Mouse (Mus musculus): ENCODE measurements around the gene Olfr1392. TPM values are rescaled to one million over a fixed set of nuclear protein-coding genes. Genes with fewer than 3 reads are reported as not detected.

The Olfr1392 gene
- polyA plus RNA-seq, 1 experiment, result 2.2 TPM

GRCm38 (mm10) chr11:49264081-49264480 is 21.0 kb upstream of the Olfr1392 start:
- H3K27me3 ChIP-seq (ENCODE audit: control insufficient read depth, insufficient read depth, low read length), result no peaks in the 10 kb centered on the region
- peaks cover 13% of the 10 kb centered on the region for H3K4me1 ChIP-seq (ENCODE audit: control insufficient read depth, insufficient read depth, low read length)
- H3K36me3 ChIP-seq (ENCODE audit: control insufficient read depth, insufficient read depth, low read length), result no peaks in the 10 kb centered on the region
- no peak overlapping the region for H3K27ac ChIP-seq (ENCODE audit: control insufficient read depth, insufficient read depth, low read depth, low read length)
- peak overlapping the region; percentile 64 for H3K4me3 ChIP-seq (ENCODE audit: control insufficient read depth, low read depth, low read length)
- TF ChIP-seq POLR2A (IDR thresholded peaks at IDR 0.05; ENCODE audit: control insufficient read depth, low read depth, low read length) (no peak), CTCF (IDR thresholded peaks at IDR 0.05; ENCODE audit: control insufficient read depth, insufficient read depth, insufficient replicate concordance, low read depth, low read length) (no peak)

GRCm38 (mm10) chr11:49264622-49265021 is 20.5 kb upstream of the Olfr1392 start:
- H3K4me1 ChIP-seq (ENCODE audit: control insufficient read depth, insufficient read depth, low read length), result peaks cover 13% of the 10 kb centered on the region
- peak overlapping the region; percentile 64 for H3K4me3 ChIP-seq (ENCODE audit: control insufficient read depth, low read depth, low read length)
- TF ChIP-seq CTCF (IDR thresholded peaks at IDR 0.05; ENCODE audit: control insufficient read depth, insufficient read depth, insufficient replicate concordance, low read depth, low read length), result no peak
- no peaks in the 10 kb centered on the region for H3K27me3 ChIP-seq (ENCODE audit: control insufficient read depth, insufficient read depth, low read length)
- H3K36me3 ChIP-seq (ENCODE audit: control insufficient read depth, insufficient read depth, low read length), result no peaks in the 10 kb centered on the region
- peak overlapping the region; percentile 34; the same call in 1 of the 2 replicates for H3K27ac ChIP-seq (ENCODE audit: control insufficient read depth, insufficient read depth, low read depth, low read length)

DNA sequence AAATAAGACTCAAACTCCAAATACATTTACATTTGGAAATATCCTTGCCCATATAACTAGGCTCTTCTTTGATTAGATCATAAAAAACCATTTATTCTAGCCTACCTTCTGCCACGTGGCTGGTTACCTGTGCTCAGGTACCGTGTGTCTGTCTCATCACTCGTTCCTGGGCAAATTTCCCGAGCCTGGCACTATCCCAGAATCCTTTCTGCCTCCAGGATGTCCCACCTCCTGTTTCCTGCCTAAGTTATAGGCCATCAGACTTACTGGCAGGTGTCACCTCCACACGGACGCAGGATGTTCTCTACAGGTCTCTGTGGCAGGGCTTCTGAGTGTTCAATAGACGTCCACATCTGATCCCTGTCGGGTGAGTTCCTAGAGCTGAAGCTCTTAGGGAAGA is 20.0 kb upstream of the Olfr1392 start:
- Histone ChIP-seq H3K4me3 (ENCODE audit: control insufficient read depth, low read depth, low read length) (peak overlapping the region; percentile 64), H3K27ac (ENCODE audit: control insufficient read depth, insufficient read depth, low read depth, low read length) (no peak overlapping the region), H3K27me3 (ENCODE audit: control insufficient read depth, insufficient read depth, low read length) (no peaks in the 10 kb centered on the region), H3K36me3 (ENCODE audit: control insufficient read depth, insufficient read depth, low read length) (no peaks in the 10 kb centered on the region), H3K4me1 (ENCODE audit: control insufficient read depth, insufficient read depth, low read length) (peaks cover 13% of the 10 kb centered on the region)
- TF ChIP-seq POLR2A (IDR thresholded peaks at IDR 0.05; ENCODE audit: control insufficient read depth, low read depth, low read length), result no peak
- no peak for TF ChIP-seq CTCF (IDR thresholded peaks at IDR 0.05; ENCODE audit: control insufficient read depth, insufficient read depth, insufficient replicate concordance, low read depth, low read length)

DNA sequence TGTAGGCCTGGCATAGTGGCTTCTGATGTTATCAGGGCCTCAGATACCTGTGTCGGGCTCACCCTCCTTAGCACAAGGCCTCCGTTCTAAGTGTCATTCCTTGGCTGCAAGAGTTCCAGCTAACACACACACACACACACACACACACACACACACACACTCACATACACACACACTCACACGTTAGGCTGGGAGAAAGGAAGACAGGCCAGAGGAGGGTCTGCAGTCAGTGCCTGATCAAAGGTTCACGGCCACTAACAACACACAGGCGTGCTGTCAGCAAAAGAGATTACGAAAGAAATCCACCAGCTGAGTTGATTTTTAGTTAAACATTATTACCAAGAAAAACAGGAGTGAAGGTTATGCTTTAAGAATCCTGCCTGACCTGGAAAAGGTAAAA is 18.4 kb upstream of the Olfr1392 start:
- no peaks in the 10 kb centered on the region for H3K36me3 ChIP-seq (ENCODE audit: control insufficient read depth, insufficient read depth, low read length)
- no peak overlapping the region for H3K4me3 ChIP-seq (ENCODE audit: control insufficient read depth, low read depth, low read length)
- TF ChIP-seq CTCF (IDR thresholded peaks at IDR 0.05; ENCODE audit: control insufficient read depth, insufficient read depth, insufficient replicate concordance, low read depth, low read length) (no peak), POLR2A (IDR thresholded peaks at IDR 0.05; ENCODE audit: control insufficient read depth, low read depth, low read length) (no peak)
- H3K27me3 ChIP-seq (ENCODE audit: control insufficient read depth, insufficient read depth, low read length), result no peaks in the 10 kb centered on the region
- H3K4me1 ChIP-seq (ENCODE audit: control insufficient read depth, insufficient read depth, low read length), result peaks cover 13% of the 10 kb centered on the region
- H3K27ac ChIP-seq (ENCODE audit: control insufficient read depth, insufficient read depth, low read depth, low read length), result no peak overlapping the region

DNA sequence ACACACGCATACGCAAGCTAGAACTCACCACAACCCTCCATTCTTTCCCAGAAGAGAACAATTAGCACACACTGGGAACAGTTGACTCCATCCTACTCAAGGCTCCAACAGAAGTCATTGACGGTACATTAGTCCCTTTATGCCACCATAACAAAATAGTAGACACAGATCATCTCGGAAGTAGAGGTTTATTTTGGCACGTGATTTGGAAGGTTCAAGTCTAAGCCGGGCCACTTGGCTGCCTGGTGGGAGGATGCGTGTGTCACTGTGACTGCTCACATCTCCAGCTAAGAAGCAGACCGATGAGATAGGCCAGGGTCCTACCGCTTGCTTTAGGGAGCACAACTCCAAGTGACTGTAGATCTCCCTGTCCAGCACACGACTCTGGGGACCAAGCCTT is 17.8 kb upstream of the Olfr1392 start:
- no peaks in the 10 kb centered on the region for H3K36me3 ChIP-seq (ENCODE audit: control insufficient read depth, insufficient read depth, low read length)
- TF ChIP-seq CTCF (IDR thresholded peaks at IDR 0.05; ENCODE audit: control insufficient read depth, insufficient read depth, insufficient replicate concordance, low read depth, low read length), result no peak
- H3K4me1 ChIP-seq (ENCODE audit: control insufficient read depth, insufficient read depth, low read length), result peaks cover 13% of the 10 kb centered on the region
- no peak overlapping the region for H3K4me3 ChIP-seq (ENCODE audit: control insufficient read depth, low read depth, low read length)
- H3K27me3 ChIP-seq (ENCODE audit: control insufficient read depth, insufficient read depth, low read length), result no peaks in the 10 kb centered on the region
- no peak overlapping the region for H3K27ac ChIP-seq (ENCODE audit: control insufficient read depth, insufficient read depth, low read depth, low read length)

DNA sequence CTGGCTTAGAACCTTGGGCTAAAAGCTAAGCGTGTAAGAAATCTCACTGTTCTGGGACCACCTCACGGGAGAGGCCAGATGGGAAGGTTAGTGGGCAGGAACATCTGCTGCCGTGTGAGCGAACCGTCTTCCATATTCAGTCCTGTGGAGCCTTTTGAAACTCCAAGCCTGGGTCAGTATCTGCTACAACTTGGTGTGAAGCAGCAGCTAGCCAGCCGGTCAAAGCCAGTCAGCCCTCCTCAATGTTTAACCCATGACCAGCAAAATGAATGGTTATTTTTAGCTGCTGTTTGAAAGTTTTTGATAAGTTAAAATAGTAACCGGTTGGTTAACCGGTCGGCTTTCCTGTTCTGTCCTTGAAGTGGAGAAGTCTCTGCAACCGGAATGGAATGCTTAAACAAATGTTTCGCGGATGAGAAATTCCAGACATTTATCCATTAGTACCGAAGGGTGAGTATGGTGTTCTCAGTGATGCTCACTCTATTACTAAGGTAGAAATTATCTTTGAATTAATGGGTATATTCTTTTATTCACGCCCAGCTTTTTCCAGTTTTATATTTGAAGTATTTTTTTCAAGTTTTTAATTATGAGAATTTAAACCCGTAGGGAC is 17.0 kb upstream of the Olfr1392 start:
- no peak overlapping the region for H3K27ac ChIP-seq (ENCODE audit: control insufficient read depth, insufficient read depth, low read depth, low read length)
- H3K4me3 ChIP-seq (ENCODE audit: control insufficient read depth, low read depth, low read length), result no peak overlapping the region
- H3K4me1 ChIP-seq (ENCODE audit: control insufficient read depth, insufficient read depth, low read length), result peaks cover 13% of the 10 kb centered on the region
- H3K27me3 ChIP-seq (ENCODE audit: control insufficient read depth, insufficient read depth, low read length), result no peaks in the 10 kb centered on the region
- no peak for TF ChIP-seq POLR2A (IDR thresholded peaks at IDR 0.05; ENCODE audit: control insufficient read depth, low read depth, low read length)
- TF ChIP-seq CTCF (IDR thresholded peaks at IDR 0.05; ENCODE audit: control insufficient read depth, insufficient read depth, insufficient replicate concordance, low read depth, low read length), result no peak
- H3K36me3 ChIP-seq (ENCODE audit: control insufficient read depth, insufficient read depth, low read length), result no peaks in the 10 kb centered on the region

DNA sequence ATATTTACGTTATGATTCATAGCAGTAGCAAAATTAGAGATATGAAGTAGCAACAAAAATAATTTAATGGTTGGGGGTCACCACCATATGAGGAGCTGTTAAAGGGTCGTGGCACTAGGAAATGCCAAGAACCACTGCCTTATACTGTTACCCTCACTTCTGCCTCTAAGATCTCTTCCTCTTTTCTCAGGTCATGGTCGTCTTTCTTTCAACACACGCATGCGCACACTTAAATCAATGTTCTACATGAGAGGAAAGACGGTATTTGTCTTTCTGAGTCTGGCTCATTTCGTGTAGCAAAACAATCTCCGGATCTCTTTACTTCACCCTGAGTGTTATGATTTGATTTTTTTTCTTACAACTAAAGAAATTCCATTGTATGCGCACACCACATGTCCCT is 15.3 kb upstream of the Olfr1392 start:
- peaks cover 5% of the 10 kb centered on the region for H3K4me1 ChIP-seq (ENCODE audit: control insufficient read depth, insufficient read depth, low read length)
- no peak overlapping the region for H3K4me3 ChIP-seq (ENCODE audit: control insufficient read depth, low read depth, low read length)
- no peaks in the 10 kb centered on the region for H3K36me3 ChIP-seq (ENCODE audit: control insufficient read depth, insufficient read depth, low read length)
- no peak overlapping the region for H3K27ac ChIP-seq (ENCODE audit: control insufficient read depth, insufficient read depth, low read depth, low read length)
- no peaks in the 10 kb centered on the region for H3K27me3 ChIP-seq (ENCODE audit: control insufficient read depth, insufficient read depth, low read length)
- no peak for TF ChIP-seq CTCF (IDR thresholded peaks at IDR 0.05; ENCODE audit: control insufficient read depth, insufficient read depth, insufficient replicate concordance, low read depth, low read length)
- no peak for TF ChIP-seq POLR2A (IDR thresholded peaks at IDR 0.05; ENCODE audit: control insufficient read depth, low read depth, low read length)

- TF ChIP-seq CTCF (IDR thresholded peaks at IDR 0.05; ENCODE audit: control insufficient read depth, insufficient read depth, insufficient replicate concordance, low read depth, low read length), result no peak
- TF ChIP-seq POLR2A (IDR thresholded peaks at IDR 0.05; ENCODE audit: control insufficient read depth, low read depth, low read length), result no peak
- H3K36me3 ChIP-seq (ENCODE audit: control insufficient read depth, insufficient read depth, low read length), result no peaks in the 10 kb centered on the region
- peaks cover 2% of the 10 kb centered on the region; the same call in 1 of the 2 replicates for H3K4me1 ChIP-seq (ENCODE audit: control insufficient read depth, insufficient read depth, low read length)
- no peak overlapping the region for H3K4me3 ChIP-seq (ENCODE audit: control insufficient read depth, low read depth, low read length)
- H3K27me3 ChIP-seq (ENCODE audit: control insufficient read depth, insufficient read depth, low read length), result no peaks in the 10 kb centered on the region
- no peak overlapping the region for H3K27ac ChIP-seq (ENCODE audit: control insufficient read depth, insufficient read depth, low read depth, low read length)
Observed at GRCm38 (mm10) chr11:49270368-49270767, 14.7 kb upstream of the Olfr1392 start.

Measured in testis, adult 2 months (tissue).